Mouse (Mus musculus) hindbrain, postnatal 0 days (tissue): ENCODE measurements around the gene Psmb3. TPM values are rescaled to one million over a fixed set of nuclear protein-coding genes. Genes with fewer than 3 reads are reported as not detected.
"Not testable (repeated sequence)": the region's sequence is repeated elsewhere in the genome, so short reads cannot be mapped to it uniquely, and the experiment has no call there.

Source experiments
- ATAC-seq: fragments of 200-750 bp; cut with Nextera tagmentation; 2 replicates; pipeline ENCODE4 v1.8.0; 2017; ENCODE audit warnings: mild to moderate bottlenecking, moderate TSS enrichment, moderate library complexity
- DNase-seq: peaks from one replicate; pipeline ENCODE4 v3.0.0-alpha.2; 2015; ENCODE audit warnings: low spot score
- H3K27ac ChIP-seq: fragments of 300-500 bp; sonication (generic); 2 replicates; pipeline ENCODE4 v1.5.1; 2014; ENCODE audit warnings: mild to moderate bottlenecking
- H3K27me3 ChIP-seq: fragments of 300-500 bp; sonication (generic); 2 replicates; pipeline ENCODE4 v1.6.1; 2014; ENCODE audit warnings: low read length, mixed read lengths; ENCODE audit not compliant: insufficient read depth
- H3K36me3 ChIP-seq: fragments of 300-500 bp; sonication (generic); 2 replicates; pipeline ENCODE4 v1.6.1; 2014; ENCODE audit warnings: low read length, mixed read lengths; ENCODE audit not compliant: insufficient read depth
- H3K4me1 ChIP-seq: fragments of 300-500 bp; sonication (generic); 2 replicates; pipeline ENCODE4 v1.6.1; 2014; ENCODE audit warnings: antibody characterized with exemption, low read length, mixed read lengths; ENCODE audit not compliant: insufficient read depth
- H3K4me2 ChIP-seq: fragments of 300-500 bp; sonication (generic); 2 replicates; pipeline ENCODE4 v1.6.1; 2014; ENCODE audit warnings: low read depth, mild to moderate bottlenecking, low read length, moderate library complexity, mixed read lengths
- H3K4me3 ChIP-seq: fragments of 300-500 bp; sonication (generic); 2 replicates; pipeline ENCODE4 v1.5.1; 2014; ENCODE audit warnings: low read length
- H3K9ac ChIP-seq: fragments of 300-500 bp; sonication (generic); replicated peaks from 2 replicates; pipeline ENCODE4 v1.6.1; 2014; ENCODE audit warnings: mild to moderate bottlenecking, low read length, moderate library complexity, mixed read lengths
- H3K9me3 ChIP-seq: fragments of 300-500 bp; sonication (generic); 2 replicates; pipeline ENCODE4 v1.6.1; 2016; ENCODE audit warnings: low read length, mixed read lengths
- CTCF ChIP-seq: IDR thresholded peaks from 2 replicates; pipeline ENCODE4 v1.5.1; 2016; ENCODE audit warnings: antibody characterized with exemption, control low read depth, low read depth
- WGBS: fragments of 180-500 bp; shearing (Covaris S2); extraction: QIAGEN DNeasy Blood & Tissue Kit; methylation state at CpG from one replicate; pipeline ENCODE4 v1.1.7; 2014; 5-methylcytosine and 5-hydroxymethylcytosine counted together
- polyA plus RNA-seq: library from polyadenylated mRNA; unstranded; fragments of >200 nt; fragmentation: Nextera tagmentation; extraction: Ambion mirVana; gene quantifications from 2 replicates; pipeline ENCODE4 v1.2.1, GENCODE M21; 2015
- total RNA-seq: library from RNA; depleted of rRNA; stranded (reverse); fragments of >200 nt; gene quantifications from 2 replicates; pipeline ENCODE4 v1.2.3, GENCODE M21; 2014

Gene Psmb3
- total and polyA plus RNA-seq, 2 experiments from 2014 or later, result 498 to 523 TPM

GRCm38 (mm10) chr11:97702393-97702745 is 830 bp upstream of the Psmb3 start:
- H3K27me3 ChIP-seq, result no peaks in the 10 kb centered on the region
- peak; percentile 8 for ATAC-seq
- WGBS, result under 1% methylated on average over 24 of the region's 24 CpGs
- peak overlapping the region; percentile 81 for H3K4me3 ChIP-seq
- H3K4me1 ChIP-seq, result peaks cover 28% of the 10 kb centered on the region
- peak overlapping the region; percentile 88 for H3K4me2 ChIP-seq
- peak overlapping the region; percentile 90 for H3K27ac ChIP-seq
- H3K36me3 ChIP-seq, result peaks cover 15% of the 10 kb centered on the region
- peak overlapping the region; percentile 55 for H3K9ac ChIP-seq
- H3K9me3 ChIP-seq, result no peaks in the 10 kb centered on the region
- peak; percentile 92 for DNase-seq
- no peak for TF ChIP-seq CTCF

GRCm38 (mm10) chr11:97710067-97710466 is 6.9 kb downstream of the Psmb3 start:
- not testable (repeated sequence) for ATAC-seq, H3K4me1 ChIP-seq, H3K4me3 ChIP-seq, H3K27me3 ChIP-seq, DNase-seq, H3K9ac ChIP-seq, H3K27ac ChIP-seq, H3K9me3 ChIP-seq, H3K4me2 ChIP-seq
- H3K36me3 ChIP-seq, result peaks cover 48% of the 10 kb centered on the region
- 84% methylated on average over 2 of the region's 2 CpGs for WGBS

GRCm38 (mm10) chr11:97711200-97711900 is 8.2 kb downstream of the Psmb3 start:
- Histone ChIP-seq H3K4me1 (no peaks in the 10 kb centered on the region), H3K9ac (no peak overlapping the region), H3K36me3 (peaks cover 43% of the 10 kb centered on the region), H3K9me3 (no peaks in the 10 kb centered on the region), H3K4me2 (no peak overlapping the region), H3K4me3 (no peak overlapping the region), H3K27ac (no peak overlapping the region), H3K27me3 (no peaks in the 10 kb centered on the region)
- TF ChIP-seq CTCF, result no peak
- no peak for DNase-seq
- no peak for ATAC-seq
- 87% methylated on average over 13 of the region's 13 CpGs for WGBS

- 94% methylated on average over 15 of the region's 15 CpGs for WGBS
Measured at GRCm38 (mm10) chr11:97712286-97712685, 9.1 kb downstream of the Psmb3 start.

GRCm38 (mm10) chr11:97713896-97714295 is 10.7 kb downstream of the Psmb3 start:
- Histone ChIP-seq H3K4me3 (no peak overlapping the region), H3K27me3 (no peaks in the 10 kb centered on the region), H3K9ac (no peak overlapping the region), H3K9me3 (no peaks in the 10 kb centered on the region), H3K36me3 (peaks cover 39% of the 10 kb centered on the region; the same call in 1 of the 2 replicates), H3K4me2 (no peak overlapping the region), H3K4me1 (no peaks in the 10 kb centered on the region), H3K27ac (no peak overlapping the region)
- ATAC-seq (no peak; the same call in 1 of the 2 replicates), DNase-seq (peak; percentile 24)
- WGBS, result 81% methylated on average over 8 of the region's 8 CpGs
- no peak for TF ChIP-seq CTCF

More at GRCm38 (mm10) chr11:97712286-97712685, 9.1 kb downstream of the Psmb3 start:
- H3K4me2 ChIP-seq, result no peak overlapping the region
- no peaks in the 10 kb centered on the region for H3K9me3 ChIP-seq
- H3K27me3 ChIP-seq, result no peaks in the 10 kb centered on the region
- ATAC-seq, result no peak
- peaks cover 43% of the 10 kb centered on the region for H3K36me3 ChIP-seq
- no peaks in the 10 kb centered on the region for H3K4me1 ChIP-seq
- no peak overlapping the region for H3K9ac ChIP-seq
- H3K27ac ChIP-seq, result no peak overlapping the region
- no peak overlapping the region for H3K4me3 ChIP-seq
- no peak for TF ChIP-seq CTCF
- no peak for DNase-seq

- Histone ChIP-seq H3K9ac (no peak overlapping the region), H3K27ac (no peak overlapping the region), H3K4me1 (no peaks in the 10 kb centered on the region), H3K36me3 (peaks cover 43% of the 10 kb centered on the region; the same call in 1 of the 2 replicates), H3K4me3 (no peak overlapping the region), H3K9me3 (no peaks in the 10 kb centered on the region), H3K4me2 (no peak overlapping the region), H3K27me3 (no peaks in the 10 kb centered on the region)
- peak; percentile 48 for TF ChIP-seq CTCF
- DNase-seq (no peak), ATAC-seq (no peak; the same call in 1 of the 2 replicates)
- 97% methylated on average over 3 of the region's 3 CpGs for WGBS
Measured at GRCm38 (mm10) chr11:97714356-97714755, 11.2 kb downstream of the Psmb3 start.
